Mouse (Mus musculus) CH12.LX (cell line): ENCODE measurements at regions not wholly inside any gene's neighbourhood (a gene's known extent, or its start where the extent isn't known, plus 50 kb on each side); places are given as distances from the start of the nearest gene placed in this dataset.

Source experiments
- DNase-seq: peaks from one replicate; pipeline ENCODE4 v3.0.0-alpha.2; 2013; ENCODE audit errors: extremely low read depth
- H3K27ac ChIP-seq: 2 replicates; pipeline ENCODE4 v1.5.1; 2012; ENCODE audit warnings: low read depth, mild to moderate bottlenecking, control low read depth, moderate library complexity; ENCODE audit not compliant: insufficient read depth
- H3K27me3 ChIP-seq: replicated peaks from 2 replicates; pipeline ENCODE3; 2012; ENCODE audit warnings: inconsistent platforms
- H3K36me3 ChIP-seq, 2 experiments: replicated peaks in 1 of 2; 2 replicates each; pipeline versions ENCODE3 to v1.6.1; 2012; ENCODE audit warnings: inconsistent platforms in 1 of 2, low read length in 1 of 2, mild to moderate bottlenecking in 1 of 2, mixed read lengths in 1 of 2, moderate library complexity in 1 of 2; ENCODE audit not compliant: control insufficient read depth in 1 of 2, insufficient read depth in 1 of 2
- H3K4me1 ChIP-seq, 2 experiments: 2 replicates each; pipeline ENCODE4 v1.6.1; 2012; ENCODE audit warnings: inconsistent platforms in 1 of 2, moderate library complexity in 1 of 2; ENCODE audit not compliant: insufficient read depth in 2 of 2, control insufficient read depth in 1 of 2
- H3K4me2 ChIP-seq: 2 replicates; pipeline ENCODE4 v1.6.1; 2012; ENCODE audit warnings: low read depth, mild to moderate bottlenecking, control low read depth; ENCODE audit not compliant: poor library complexity, insufficient read depth, severe bottlenecking
- H3K4me3 ChIP-seq, 3 experiments: fragments of 150-350 bp in 1 of 3; sonication (generic) in 1 of 3; replicated peaks in 1 of 3; 2 replicates each; pipeline versions ENCODE3 to v1.5.1; 2011 to 2012; ENCODE audit warnings: low read depth in 2 of 3, low read length in 2 of 3, mild to moderate bottlenecking in 2 of 3, moderate library complexity in 2 of 3, control low read depth in 1 of 3, improper control_type of control experiment in 1 of 3, inconsistent platforms in 1 of 3, mixed read lengths in 1 of 3; ENCODE audit not compliant: poor library complexity in 1 of 3
- H3K79me2 ChIP-seq: replicated peaks from 2 replicates; pipeline ENCODE4 v1.6.1; 2012; ENCODE audit warnings: mild to moderate bottlenecking, moderate library complexity; ENCODE audit not compliant: control insufficient read depth, poor library complexity, insufficient read depth, severe bottlenecking; ENCODE audit errors: extremely low read depth
- H3K9ac ChIP-seq: 2 replicates; pipeline ENCODE4 v1.6.1; 2012; ENCODE audit warnings: low read depth, mild to moderate bottlenecking, control low read depth, moderate library complexity; ENCODE audit not compliant: insufficient read depth
- H3K9me3 ChIP-seq: replicated peaks from 2 replicates; pipeline ENCODE3; 2012; ENCODE audit warnings: low read length, inconsistent platforms, mixed read lengths
- CHD2 ChIP-seq: IDR thresholded peaks from 2 replicates; pipeline ENCODE4 v1.6.1; 2011; ENCODE audit warnings: low read length, improper control_type of control experiment
- CTCF ChIP-seq, 2 experiments: IDR thresholded peaks in 1 of 2; conservative IDR thresholded peaks in 1 of 2; 2 replicates each; pipeline ENCODE4 v1.5.1; 2011 to 2012; ENCODE audit warnings: low read depth in 2 of 2, low read length in 2 of 2, improper control_type of control experiment in 1 of 2, inconsistent platforms in 1 of 2, mild to moderate bottlenecking in 1 of 2, moderate library complexity in 1 of 2
- E2F4 ChIP-seq: IDR thresholded peaks from 2 replicates; pipeline ENCODE4 v1.6.1; 2011; ENCODE audit warnings: low read depth, low read length, improper control_type of control experiment; ENCODE audit not compliant: insufficient replicate concordance
- EP300 ChIP-seq: IDR thresholded peaks from 2 replicates; pipeline ENCODE4 v1.6.1; 2011; ENCODE audit warnings: low read length, improper control_type of control experiment
- ETS1 ChIP-seq: conservative IDR thresholded peaks from 2 replicates; pipeline ENCODE4 v1.6.1; 2012; ENCODE audit warnings: low read depth, mild to moderate bottlenecking, inconsistent platforms, low read length, improper control_type of control experiment, moderate library complexity
- GABPA ChIP-seq: IDR thresholded peaks from 2 replicates; pipeline ENCODE4 v1.6.1; 2012; ENCODE audit warnings: low read depth, low read length, improper control_type of control experiment, inconsistent platforms; ENCODE audit not compliant: insufficient replicate concordance
- JUN ChIP-seq: IDR thresholded peaks from 2 replicates; pipeline ENCODE4 v1.6.1; 2011; ENCODE audit warnings: low read depth, mild to moderate bottlenecking, low read length, improper control_type of control experiment, moderate library complexity; ENCODE audit not compliant: insufficient read depth
- JUND ChIP-seq: conservative IDR thresholded peaks from 2 replicates; pipeline ENCODE4 v1.6.1; 2011; ENCODE audit warnings: low read depth, low read length, improper control_type of control experiment
- KAT2A ChIP-seq: IDR thresholded peaks from 2 replicates; pipeline ENCODE4 v1.6.1; 2012; ENCODE audit warnings: low read length, improper control_type of control experiment, inconsistent platforms; ENCODE audit not compliant: insufficient replicate concordance
- MAFK ChIP-seq: IDR thresholded peaks from 2 replicates; pipeline ENCODE4 v1.6.1; 2011; ENCODE audit warnings: low read length, improper control_type of control experiment; ENCODE audit not compliant: insufficient replicate concordance
- MAX ChIP-seq: IDR thresholded peaks from 2 replicates; pipeline ENCODE4 v1.6.1; 2011; ENCODE audit warnings: low read length, improper control_type of control experiment
- MAZ ChIP-seq: IDR thresholded peaks from 2 replicates; pipeline ENCODE4 v1.6.1; 2012; ENCODE audit warnings: low read depth, mild to moderate bottlenecking, inconsistent platforms, low read length, improper control_type of control experiment, moderate library complexity
- MEF2A ChIP-seq: IDR thresholded peaks from 2 replicates; pipeline ENCODE4 v1.6.1; 2014; ENCODE audit warnings: low read depth, mild to moderate bottlenecking, inconsistent platforms, low read length, improper control_type of control experiment, borderline replicate concordance
- MXI1 ChIP-seq: IDR thresholded peaks from 2 replicates; pipeline ENCODE4 v1.6.1; 2011; ENCODE audit warnings: mild to moderate bottlenecking, low read depth, low read length, improper control_type of control experiment
- NELFE ChIP-seq: IDR thresholded peaks from 2 replicates; pipeline ENCODE4 v1.6.1; 2011; ENCODE audit warnings: low read depth, low read length, improper control_type of control experiment
- POLR2AphosphoS2 ChIP-seq: IDR thresholded peaks from 2 replicates; pipeline ENCODE4 v1.6.1; 2011; ENCODE audit warnings: low read depth, low read length, improper control_type of control experiment
- RAD21 ChIP-seq: IDR thresholded peaks from 2 replicates; pipeline ENCODE4 v1.6.1; 2011; ENCODE audit warnings: low read depth, mild to moderate bottlenecking, low read length, improper control_type of control experiment, moderate library complexity
- RCOR1 ChIP-seq: conservative IDR thresholded peaks from 2 replicates; pipeline ENCODE4 v1.6.1; 2012; ENCODE audit warnings: low read depth, mild to moderate bottlenecking, inconsistent platforms, low read length, improper control_type of control experiment
- SIN3A ChIP-seq: IDR thresholded peaks from 2 replicates; pipeline ENCODE4 v1.6.1; 2012; ENCODE audit warnings: low read length, improper control_type of control experiment, inconsistent platforms
- SMC3 ChIP-seq: IDR thresholded peaks from 2 replicates; pipeline ENCODE4 v1.6.1; 2011; ENCODE audit warnings: low read depth, low read length, improper control_type of control experiment
- TCF12 ChIP-seq: IDR thresholded peaks from 2 replicates; pipeline ENCODE4 v1.6.1; 2014; ENCODE audit warnings: low read depth, mild to moderate bottlenecking, inconsistent platforms, low read length, improper control_type of control experiment
- USF1 ChIP-seq: IDR thresholded peaks from 2 replicates; pipeline ENCODE4 v1.6.1; 2014; ENCODE audit warnings: low read depth, mild to moderate bottlenecking, inconsistent platforms, low read length, improper control_type of control experiment
- ZC3H11A ChIP-seq: IDR thresholded peaks from 2 replicates; pipeline ENCODE4 v1.6.1; 2012; ENCODE audit warnings: low read depth, mild to moderate bottlenecking, inconsistent platforms, low read length, improper control_type of control experiment
- ZKSCAN1 ChIP-seq: IDR thresholded peaks from 2 replicates; pipeline ENCODE4 v1.6.1; 2012; ENCODE audit warnings: low read depth, inconsistent platforms, low read length, improper control_type of control experiment, borderline replicate concordance
- ZMIZ1 ChIP-seq: IDR thresholded peaks from 2 replicates; pipeline ENCODE4 v1.6.1; 2012; ENCODE audit warnings: low read depth, mild to moderate bottlenecking, inconsistent platforms, low read length, improper control_type of control experiment
- ZNF384 ChIP-seq: IDR thresholded peaks from 2 replicates; pipeline ENCODE4 v1.6.1; 2012; ENCODE audit warnings: low read depth, low read length, improper control_type of control experiment, inconsistent platforms
- dilution Hi-C: fragments of 300-500 bp; cut with MboI; formaldehyde crosslinking; loops from 2 replicates; pipeline ENCODE4 v1.14.3; 2020; ENCODE audit warnings: low sequenced_read_pairs; ENCODE audit not compliant: extremely low pct_unique_long_range_greater_than_20kb, extremely low pct_ligation_motif_present
- in situ Hi-C: fragments of 300-500 bp; cut with MboI; formaldehyde crosslinking; loops from 3 replicates; pipeline ENCODE4 v1.14.3; 2019; ENCODE audit warnings: low sequenced_read_pairs, low pct_ligation_motif_present, low pct_unique_long_range_greater_than_20kb, mixed read lengths

DNA sequence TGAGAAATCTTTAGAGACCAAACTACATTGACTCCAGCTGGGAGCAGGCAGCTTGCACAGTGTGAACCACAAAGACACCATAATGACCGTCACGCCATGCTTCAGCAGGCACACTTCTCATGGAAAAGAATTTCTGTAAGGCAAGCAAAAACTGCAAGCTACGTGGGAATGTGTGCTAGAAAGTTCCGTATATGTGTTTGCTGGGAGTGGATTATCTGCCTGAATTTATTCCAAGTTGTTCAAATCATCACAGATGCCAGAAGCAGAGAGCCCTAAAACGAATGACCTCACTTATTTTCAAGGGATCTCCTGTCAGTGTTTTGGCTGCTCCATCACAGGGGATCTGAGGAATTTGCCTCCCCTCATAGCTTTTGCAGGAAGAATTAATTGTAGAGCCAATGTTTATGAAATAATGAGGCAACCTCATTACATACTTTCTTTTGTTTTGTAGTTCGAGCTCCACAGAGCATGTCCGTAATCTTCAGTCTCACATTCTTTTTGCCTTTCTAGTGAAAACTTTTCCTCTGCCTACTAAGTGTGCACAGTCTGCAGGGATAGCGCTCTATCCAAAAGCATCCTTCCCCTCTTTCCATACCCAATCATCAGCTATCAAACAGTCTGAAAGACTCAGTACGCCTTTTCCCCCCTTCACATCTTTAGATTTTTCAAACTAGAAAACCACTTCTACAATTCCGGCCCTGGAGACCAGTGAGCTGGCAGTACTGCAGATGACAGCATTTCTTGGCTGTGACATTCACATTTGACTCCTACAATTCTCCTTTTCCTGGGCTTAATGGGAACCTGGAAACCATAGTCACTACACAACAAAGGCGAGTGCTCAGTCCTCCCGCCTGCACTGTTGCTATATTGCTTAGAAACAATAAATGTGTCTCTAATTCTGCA is 898.0 kb downstream of the Ttll7 start:
- in situ Hi-C loops, result no loop called here

DNA sequence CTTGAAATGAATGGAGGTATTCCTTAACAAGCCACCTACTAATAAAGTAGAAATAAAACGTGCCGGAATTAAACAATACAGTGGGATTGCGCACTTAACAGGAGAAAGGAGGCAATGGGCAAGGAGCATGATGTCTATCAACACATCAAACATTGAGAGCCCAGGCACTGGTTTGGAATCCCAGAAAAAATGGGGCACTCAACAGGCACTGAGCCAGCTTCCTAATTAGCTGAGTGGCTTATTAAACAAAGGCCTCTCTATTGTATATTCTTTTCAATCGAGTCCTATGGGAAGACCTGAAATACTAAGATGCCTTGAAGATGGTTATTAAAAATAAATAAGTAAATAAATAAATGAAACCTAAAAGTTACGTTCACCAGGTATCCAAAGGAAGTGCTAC is 897.3 kb downstream of the Ttll7 start:
- no peaks in the 10 kb centered on the region for H3K4me1 ChIP-seq
- dilution Hi-C loops, result no loop called here
- no peaks in the 10 kb centered on the region for H3K9me3 ChIP-seq
- no peak overlapping the region for H3K9ac ChIP-seq
- H3K27me3 ChIP-seq, result no peaks in the 10 kb centered on the region
- in situ Hi-C loops, result no loop called here
- H3K36me3 ChIP-seq, result no peaks in the 10 kb centered on the region
- no peak overlapping the region for H3K4me2 ChIP-seq
- no peak for TF ChIP-seq POLR2AphosphoS2
- no peak for TF ChIP-seq ZMIZ1
- TF ChIP-seq CTCF (conservative IDR thresholded peaks at IDR 0.05 in 1 of 2, IDR thresholded peaks at IDR 0.05 in 1 of 2; ENCODE audit: low read depth in 2 of 2, low read length in 2 of 2), result no peak
- no peak for TF ChIP-seq MXI1
- no peak for TF ChIP-seq ZKSCAN1
- no peak for TF ChIP-seq E2F4
- TF ChIP-seq NELFE, result no peak
- TF ChIP-seq SMC3, result no peak
- no peak for TF ChIP-seq EP300
- TF ChIP-seq JUND, result no peak
- TF ChIP-seq JUN, result no peak
- TF ChIP-seq SIN3A, result no peak
- TF ChIP-seq ZC3H11A, result no peak
- TF ChIP-seq TCF12, result no peak
- TF ChIP-seq MEF2A, result no peak
- TF ChIP-seq USF1, result no peak
- TF ChIP-seq KAT2A, result no peak
- no peak for TF ChIP-seq GABPA
- DNase-seq, result no peak
- H3K4me3 ChIP-seq, result no peak overlapping the region
- H3K27ac ChIP-seq, result no peak overlapping the region
- H3K79me2 ChIP-seq, result no peaks in the 10 kb centered on the region

More for the DNA sequence above, 898.0 kb downstream of the Ttll7 start:
- Histone ChIP-seq H3K9me3 (no peaks in the 10 kb centered on the region), H3K36me3 (no peaks in the 10 kb centered on the region), H3K27ac (no peak overlapping the region), H3K4me3 (no peak overlapping the region), H3K4me1 (no peaks in the 10 kb centered on the region), H3K9ac (no peak overlapping the region), H3K79me2 (no peaks in the 10 kb centered on the region), H3K4me2 (no peak overlapping the region), H3K27me3 (no peaks in the 10 kb centered on the region)
- TF ChIP-seq MXI1, result no peak
- no peak for TF ChIP-seq CHD2
- no peak for TF ChIP-seq MAX
- no peak for TF ChIP-seq MEF2A
- TF ChIP-seq JUND, result no peak
- TF ChIP-seq POLR2AphosphoS2, result no peak
- TF ChIP-seq TCF12, result no peak
- no peak for TF ChIP-seq MAZ
- no peak for TF ChIP-seq EP300
- TF ChIP-seq ETS1, result no peak
- no peak for TF ChIP-seq RCOR1
- no peak for TF ChIP-seq SIN3A
- no peak for TF ChIP-seq MAFK
- no peak for TF ChIP-seq RAD21
- no peak for TF ChIP-seq USF1
- TF ChIP-seq ZMIZ1, result no peak
- TF ChIP-seq ZC3H11A, result no peak
- no peak for TF ChIP-seq CTCF (conservative IDR thresholded peaks at IDR 0.05 in 1 of 2, IDR thresholded peaks at IDR 0.05 in 1 of 2; ENCODE audit: low read depth in 2 of 2, low read length in 2 of 2)
- no peak for TF ChIP-seq E2F4
- TF ChIP-seq ZNF384, result no peak
- no peak for DNase-seq
- dilution Hi-C loops, result no loop called here
